Mouse (Mus musculus) lung, embryonic 14.5 days (tissue): ENCODE measurements at regions not wholly inside any gene's neighbourhood (a gene's known extent, or its start where the extent isn't known, plus 50 kb on each side); places are given as distances from the start of the nearest gene placed in this dataset.

Experiments
- ATAC-seq: fragments of 200-750 bp; cut with Nextera tagmentation; 2 replicates; pipeline ENCODE4 v1.8.0; 2017; ENCODE audit warnings: mild to moderate bottlenecking, moderate TSS enrichment, moderate library complexity; ENCODE audit not compliant: insufficient read depth
- DNase-seq: peaks from one replicate; pipeline ENCODE4 v3.0.0-alpha.2; 2015
- H3K27ac ChIP-seq: fragments of 300-500 bp; sonication (generic); 2 replicates; pipeline ENCODE4 v1.5.1; 2014; ENCODE audit warnings: low read depth, mild to moderate bottlenecking, moderate library complexity
- H3K27me3 ChIP-seq: fragments of 300-500 bp; sonication (generic); 2 replicates; pipeline ENCODE4 v1.6.1; 2014; ENCODE audit warnings: low read length, control low read depth; ENCODE audit not compliant: insufficient read depth
- H3K36me3 ChIP-seq: fragments of 300-500 bp; sonication (generic); 2 replicates; pipeline ENCODE4 v1.6.1; 2014; ENCODE audit warnings: control low read depth; ENCODE audit not compliant: insufficient read depth
- H3K4me1 ChIP-seq: fragments of 300-500 bp; sonication (generic); 2 replicates; pipeline ENCODE4 v1.6.1; 2014; ENCODE audit warnings: antibody characterized with exemption, control low read depth; ENCODE audit not compliant: insufficient read depth
- H3K4me2 ChIP-seq: fragments of 300-500 bp; sonication (generic); 2 replicates; pipeline ENCODE4 v1.6.1; 2014; ENCODE audit warnings: mild to moderate bottlenecking
- H3K4me3 ChIP-seq: fragments of 300-500 bp; sonication (generic); 2 replicates; pipeline ENCODE4 v1.5.1; 2014; ENCODE audit warnings: low read depth, low read length
- H3K9ac ChIP-seq: fragments of 300-500 bp; sonication (generic); 2 replicates; pipeline ENCODE4 v1.6.1; 2014
- H3K9me3 ChIP-seq: fragments of 300-500 bp; sonication (generic); 2 replicates; pipeline ENCODE4 v1.6.1; 2016; ENCODE audit warnings: low read depth, low read length, control low read depth
- CTCF ChIP-seq: IDR thresholded peaks from 2 replicates; pipeline ENCODE4 v1.5.1; 2016; ENCODE audit warnings: antibody characterized with exemption, low read depth
- WGBS: fragments of 180-500 bp; shearing (Covaris S2); extraction: QIAGEN DNeasy Blood & Tissue Kit; methylation state at CpG from one replicate; pipeline ENCODE4 v1.1.7; 2014; 5-methylcytosine and 5-hydroxymethylcytosine counted together

GRCm38 (mm10) chr5:144647311-144648104 is 101.8 kb downstream of the Nptx2 start:
- no peak overlapping the region for H3K27ac ChIP-seq
- H3K9ac ChIP-seq: no peak overlapping the region
- H3K27me3 ChIP-seq: no peaks in the 10 kb centered on the region
- no peak for TF ChIP-seq CTCF
- 82% methylated on average over 12 of the region's 12 CpGs for WGBS
- DNase-seq (no peak), ATAC-seq (no peak)
- no peak overlapping the region for H3K4me3 ChIP-seq
- H3K4me1 ChIP-seq: no peaks in the 10 kb centered on the region
- H3K4me2 ChIP-seq: no peak overlapping the region
- no peaks in the 10 kb centered on the region for H3K36me3 ChIP-seq
- H3K9me3 ChIP-seq: no peaks in the 10 kb centered on the region

- 38% methylated on average over 5 of the region's 5 CpGs for WGBS
- Histone ChIP-seq H3K4me3 (no peak overlapping the region), H3K4me2 (no peak overlapping the region), H3K27ac (no peak overlapping the region), H3K9ac (no peak overlapping the region), H3K36me3 (no peaks in the 10 kb centered on the region), H3K4me1 (no peaks in the 10 kb centered on the region), H3K9me3 (no peaks in the 10 kb centered on the region), H3K27me3 (no peaks in the 10 kb centered on the region)
- no peak for TF ChIP-seq CTCF
- ATAC-seq: no peak
- DNase-seq: no peak
Observed at GRCm38 (mm10) chr5:144652231-144652630, 106.5 kb downstream of the Nptx2 start.

GRCm38 (mm10) chr5:144662031-144662430 is 99.6 kb downstream of the Tmem130 start:
- Histone ChIP-seq H3K9me3 (no peaks in the 10 kb centered on the region), H3K36me3 (no peaks in the 10 kb centered on the region), H3K27ac (no peak overlapping the region), H3K4me2 (no peak overlapping the region), H3K4me1 (no peaks in the 10 kb centered on the region), H3K9ac (no peak overlapping the region), H3K27me3 (no peaks in the 10 kb centered on the region), H3K4me3 (no peak overlapping the region)
- TF ChIP-seq CTCF: peak; percentile 14; the same call in 1 of the 2 replicates
- ATAC-seq: no peak
- no peak for DNase-seq
- WGBS: 75% methylated on average over 3 of the region's 3 CpGs

- 79% methylated on average over 9 of the region's 9 CpGs for WGBS
- no peaks in the 10 kb centered on the region for H3K27me3 ChIP-seq
- no peak for TF ChIP-seq CTCF
- H3K4me1 ChIP-seq: no peaks in the 10 kb centered on the region
- H3K9ac ChIP-seq: no peak overlapping the region
- no peak overlapping the region for H3K4me2 ChIP-seq
- DNase-seq (no peak), ATAC-seq (no peak)
- H3K4me3 ChIP-seq: no peak overlapping the region
- H3K27ac ChIP-seq: no peak overlapping the region
- no peaks in the 10 kb centered on the region for H3K9me3 ChIP-seq
- H3K36me3 ChIP-seq: no peaks in the 10 kb centered on the region
Observed at GRCm38 (mm10) chr5:144663981-144664380, 97.6 kb downstream of the Tmem130 start.

- Histone ChIP-seq H3K27me3 (no peaks in the 10 kb centered on the region), H3K9me3 (no peaks in the 10 kb centered on the region), H3K9ac (no peak overlapping the region), H3K4me1 (no peaks in the 10 kb centered on the region), H3K36me3 (no peaks in the 10 kb centered on the region), H3K4me3 (no peak overlapping the region), H3K4me2 (no peak overlapping the region), H3K27ac (no peak overlapping the region)
- DNase-seq: no peak
- no peak for TF ChIP-seq CTCF
- 86% methylated on average over 10 of the region's 10 CpGs for WGBS
- ATAC-seq: no peak
Observed at GRCm38 (mm10) chr5:144664571-144665295, 96.9 kb downstream of the Tmem130 start.

GRCm38 (mm10) chr5:144668060-144668459 is 93.6 kb downstream of the Tmem130 start:
- Histone ChIP-seq H3K4me2 (no peak overlapping the region), H3K9me3 (no peaks in the 10 kb centered on the region), H3K4me3 (no peak overlapping the region), H3K4me1 (no peaks in the 10 kb centered on the region), H3K27me3 (no peaks in the 10 kb centered on the region), H3K27ac (no peak overlapping the region), H3K36me3 (no peaks in the 10 kb centered on the region), H3K9ac (no peak overlapping the region)
- TF ChIP-seq CTCF: no peak
- WGBS: 63% methylated on average over 3 of the region's 3 CpGs
- DNase-seq (no peak), ATAC-seq (no peak)
